Comparison of ENCODE assay signal across 9 mouse cellular contexts in the genomic region with DNA sequence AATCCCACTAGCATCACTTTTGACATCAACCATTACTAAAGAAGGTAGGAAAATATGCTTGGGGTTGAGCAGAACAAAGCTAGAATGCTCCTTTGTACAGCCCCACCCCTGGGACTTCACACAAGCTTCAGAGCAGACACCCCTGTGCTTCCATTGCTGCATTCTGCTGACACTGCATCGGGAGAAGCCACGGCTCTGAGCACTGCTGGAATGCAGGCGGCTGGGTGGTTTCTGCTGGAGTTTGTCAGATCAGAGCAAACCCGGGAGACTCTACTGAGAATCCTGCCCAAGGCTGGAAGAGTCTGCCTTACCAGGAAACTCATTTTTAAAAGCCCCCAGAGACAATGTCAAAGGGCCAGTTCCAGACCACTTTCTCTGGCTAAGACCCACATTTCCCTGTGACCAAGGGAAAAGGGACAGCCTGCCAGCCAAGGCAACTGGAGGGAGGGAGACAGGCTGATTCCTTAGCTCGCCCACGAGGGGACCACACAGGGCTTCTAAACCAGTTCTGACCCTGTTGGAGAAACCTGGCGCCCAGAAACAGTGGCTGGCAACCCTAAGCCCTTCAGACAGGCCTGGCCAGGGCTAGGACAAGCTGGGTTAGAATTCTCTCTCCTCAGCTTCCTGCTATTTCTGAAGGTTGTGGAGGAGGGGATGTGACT. TPM values are rescaled to one million over a fixed set of nuclear protein-coding genes. Genes with fewer than 3 reads are reported as not detected.
A peak's percentile ranks its signal among the peaks of the same experiment; 100 is the strongest.
DNase-seq lines count a peak whose midpoint lies in the region; ATAC-seq and TF ChIP-seq lines count a peak whose summit lies in the region.
"Had no signal": no experiment of that assay in that cellular context is flagged by ENCODE, and none has a peak within 500 bp of the region (broad histone marks: within the 10 kb centered on the region; RNA-seq: fewer than 3 reads in every experiment).

No protein-coding gene starts in this region.

- H3K4me1 ChIP-seq in spleen, adult 2 months (ENCODE audit: control insufficient read depth, insufficient read depth, insufficient read length), result peaks cover 6% of the 10 kb centered on the region; the same call in 1 of the 2 replicates
- peaks cover 13% of the 10 kb centered on the region; the same call in 1 of the 2 replicates for H3K4me1 ChIP-seq in kidney, embryonic 14.5 days (ENCODE audit: control insufficient read depth, insufficient read depth, low read length)
- no peaks in the 10 kb centered on the region for H3K4me1 ChIP-seq in stomach, postnatal 0 days (replicated peaks; ENCODE audit: control insufficient read depth, insufficient read depth)

- no peak overlapping the region for H3K9ac ChIP-seq in kidney, embryonic 14.5 days (ENCODE audit: low read depth, low read length)
- H3K9ac ChIP-seq in stomach, postnatal 0 days (ENCODE audit: low read length), result no peak overlapping the region

- no peak for TF ChIP-seq POLR2A in spleen, adult 2 months (IDR thresholded peaks at IDR 0.05; ENCODE audit: low read depth, low read length)

- no peak for DNase-seq in frontal cortex, postnatal 25 days (ENCODE audit: low spot score in 2 of 2)
- no peak for DNase-seq in spleen, adult 2 months (ENCODE audit: low read depth in 1 of 2, low spot score in 2 of 2)
- no peak for DNase-seq in spleen, postnatal 10 days (ENCODE audit: low spot score in 2 of 2)
- no peak for DNase-seq in stomach, postnatal 0 days (ENCODE audit: low spot score)
- no peak for DNase-seq in layer of hippocampus, postnatal 36 days

- ATAC-seq in frontal cortex, adult (ENCODE audit: low TSS enrichment), result peak; percentile 60
- ATAC-seq in kidney, embryonic 14.5 days (ENCODE audit: low FRiP score, low TSS enrichment), result peak; percentile 64; the same call in 1 of the 2 replicates
- no peak for ATAC-seq in stomach, postnatal 0 days (ENCODE audit: low FRiP score, low TSS enrichment)
- ATAC-seq in megakaryocyte progenitor cell, adult 5-6 weeks (replicated peaks; ENCODE audit: poor library complexity), result no peak

- H3K4me2 ChIP-seq in kidney, embryonic 14.5 days (replicated peaks; ENCODE audit: low read depth, low read length), result no peak overlapping the region
- H3K4me2 ChIP-seq in stomach, postnatal 0 days (replicated peaks; ENCODE audit: low read depth), result no peak overlapping the region

- 86% methylated on average over 7 of the region's 7 CpGs for WGBS in spleen, adult 2 months
- WGBS in kidney, embryonic 14.5 days, result 42% methylated on average over 7 of the region's 7 CpGs
- WGBS in stomach, postnatal 0 days, result 42% methylated on average over 7 of the region's 7 CpGs

- no peaks in the 10 kb centered on the region for H3K9me3 ChIP-seq in kidney, embryonic 14.5 days (ENCODE audit: control insufficient read depth, low read length)
- H3K9me3 ChIP-seq in stomach, postnatal 0 days (ENCODE audit: control insufficient read depth, low read length), result no peaks in the 10 kb centered on the region

- H3K27me3 ChIP-seq in spleen, adult 2 months (ENCODE audit: control insufficient read depth, insufficient read depth, low read length), result no peaks in the 10 kb centered on the region
- H3K27me3 ChIP-seq in kidney, embryonic 14.5 days (ENCODE audit: control insufficient read depth, insufficient read depth, low read length), result no peaks in the 10 kb centered on the region
- no peaks in the 10 kb centered on the region for H3K27me3 ChIP-seq in stomach, postnatal 0 days (ENCODE audit: control insufficient read depth, insufficient read depth, low read length)

- TF ChIP-seq EP300 in stomach, postnatal 0 days (optimal IDR thresholded peaks at IDR 0.05), result no peak

- no peaks in the 10 kb centered on the region for H3K36me3 ChIP-seq in spleen, adult 2 months (ENCODE audit: control insufficient read depth, insufficient read depth, low read length)
- H3K36me3 ChIP-seq in kidney, embryonic 14.5 days (ENCODE audit: control insufficient read depth, insufficient read depth, low read length), result 0 out of 2 replicates have a peak, but pooled peaks cover 4% of the 10 kb centered on the region
- H3K36me3 ChIP-seq in stomach, postnatal 0 days (ENCODE audit: control insufficient read depth, insufficient read depth, low read length), result no peaks in the 10 kb centered on the region

- no peak overlapping the region for H3K4me3 ChIP-seq in spleen, adult 2 months (ENCODE audit: extremely low read depth, insufficient read depth, insufficient read length)
- H3K4me3 ChIP-seq in kidney, embryonic 14.5 days (ENCODE audit: low read length), result no peak overlapping the region
- H3K4me3 ChIP-seq in stomach, postnatal 0 days (ENCODE audit: low read depth, low read length), result no peak overlapping the region

- H3K27ac ChIP-seq in spleen, adult 2 months (ENCODE audit: insufficient read depth, low read length), result 0 out of 2 replicates have a peak overlapping the region, but pooled peaks have one; percentile 21
- peak overlapping the region; percentile 39; the same call in 1 of the 2 replicates for H3K27ac ChIP-seq in kidney, embryonic 14.5 days (ENCODE audit: low read depth, low read length)
- peak overlapping the region; percentile 61; the same call in 1 of the 2 replicates for H3K27ac ChIP-seq in stomach, postnatal 0 days (replicated peaks)

- no peak for TF ChIP-seq CTCF in spleen, adult 2 months (IDR thresholded peaks at IDR 0.05; ENCODE audit: extremely low read depth, insufficient read depth, insufficient read length, insufficient replicate concordance)
- TF ChIP-seq CTCF in stomach, postnatal 0 days (IDR thresholded peaks at IDR 0.05; ENCODE audit: low read depth), result no peak

RNA-seq across cellular contexts. Expression of a gene that starts 21.2 kb away (rescaled TPM):
- 68.3 and 72.0 TPM in 2 replicates for polyA plus RNA-seq in spleen, adult 2 months (2012; rRNA removed)
- 73.9 and 90.1 TPM in 2 replicates for polyA plus RNA-seq in kidney, embryonic 14.5 days (2014; fragmentation: Nextera tagmentation; extraction: Ambion mirVana)
- 96.2 and 101 TPM in 2 replicates for polyA plus RNA-seq in stomach, postnatal 0 days (2015; fragmentation: Nextera tagmentation; extraction: Ambion mirVana)
- 137 and 142 TPM in 2 replicates for total RNA-seq in megakaryocyte progenitor cell, adult 5-6 weeks (2015)
- total RNA-seq in megakaryocyte progenitor cell, adult 5-6 weeks (2017), result 50.5 and 56.6 TPM in 2 replicates
- total RNA-seq in layer of hippocampus, postnatal 36 days (2021), result 100 to 1,000 TPM; 288 to 305 TPM

RNA-seq across cellular contexts. Expression of a gene that starts 26.1 kb away (rescaled TPM):
- 0.44 and 0.62 TPM in 2 replicates for polyA plus RNA-seq in spleen, adult 2 months (2012; rRNA removed)
- 32.9 and 40.2 TPM in 2 replicates for polyA plus RNA-seq in kidney, embryonic 14.5 days (2014; fragmentation: Nextera tagmentation; extraction: Ambion mirVana)
- 2.5 and 2.8 TPM in 2 replicates for polyA plus RNA-seq in stomach, postnatal 0 days (2015; fragmentation: Nextera tagmentation; extraction: Ambion mirVana)
- total RNA-seq in megakaryocyte progenitor cell, adult 5-6 weeks (2015), result 0.10 and 0.12 TPM in 2 replicates
- total RNA-seq in megakaryocyte progenitor cell, adult 5-6 weeks (2017), result not detected in 2 replicates
- not detected for total RNA-seq in layer of hippocampus, postnatal 36 days (2021)
- polyA plus RNA-seq: cortical plate, adult 2 months had no signal

RNA-seq across cellular contexts. Expression of a gene that starts 48.0 kb away (rescaled TPM):
- polyA plus RNA-seq in spleen, adult 2 months (2012; rRNA removed), result 15.3 and 18.3 TPM in 2 replicates
- 27.4 and 37.3 TPM in 2 replicates for polyA plus RNA-seq in kidney, embryonic 14.5 days (2014; fragmentation: Nextera tagmentation; extraction: Ambion mirVana)
- 15.6 and 17.2 TPM in 2 replicates for polyA plus RNA-seq in stomach, postnatal 0 days (2015; fragmentation: Nextera tagmentation; extraction: Ambion mirVana)
- total RNA-seq in megakaryocyte progenitor cell, adult 5-6 weeks (2015), result 4.8 and 5.7 TPM in 2 replicates
- total RNA-seq in megakaryocyte progenitor cell, adult 5-6 weeks (2017), result 2.7 and 5.0 TPM in 2 replicates
- 10 to 100 TPM; 32.8 to 37.6 TPM for total RNA-seq in layer of hippocampus, postnatal 36 days (2021)

Comparison
In these comparisons a context has a peak if more than half of its experiments do, and no peak if none do; other contexts are left out.
1. ATAC-seq: peak in frontal cortex, adult (single experiment) and kidney, embryonic 14.5 days (single experiment); none in stomach, postnatal 0 days (single experiment) and megakaryocyte progenitor cell, adult 5-6 weeks (single experiment).
2. Peak in every context shown above with its lines, with median percentiles within 50 percentile points of each other: H3K27ac ChIP-seq.